Mouse (Mus musculus): ENCODE data around the gene Gm21761.
"Not testable (repeated sequence)": the region's sequence is repeated elsewhere in the genome, so short reads cannot be mapped to it uniquely, and the experiment has no call there.

The Gm21761 gene

GRCm38 (mm10) chr13:119929172-119929571 is at the start of gene Gm21761:
Gene Gm21761, minus strand, starts transcription at chr13:119929272.
- not testable (repeated sequence) for DNase-seq (ENCODE audit: low spot score in 2 of 2)

- not testable (repeated sequence) for DNase-seq (ENCODE audit: low spot score in 2 of 2)
Measured at GRCm38 (mm10) chr13:119969163-119969562, 40.1 kb upstream of the Gm21761 start.

GRCm38 (mm10) chr13:119968193-119968592 is 39.1 kb upstream of the Gm21761 start:
- DNase-seq (ENCODE audit: low spot score in 2 of 2): not testable (repeated sequence)

GRCm38 (mm10) chr13:119965968-119966367 is 36.9 kb upstream of the Gm21761 start:
- not testable (repeated sequence) for DNase-seq (ENCODE audit: low spot score in 2 of 2)

GRCm38 (mm10) chr13:119965302-119965952 is 36.4 kb upstream of the Gm21761 start:
- not testable (repeated sequence) for DNase-seq (ENCODE audit: low spot score in 2 of 2)

- not testable (repeated sequence) for DNase-seq (ENCODE audit: low spot score in 2 of 2)
Measured at GRCm38 (mm10) chr13:119962856-119963255, 33.8 kb upstream of the Gm21761 start.

GRCm38 (mm10) chr13:119955567-119955966 is 26.5 kb upstream of the Gm21761 start:
- not testable (repeated sequence) for DNase-seq (ENCODE audit: low spot score in 2 of 2)

- DNase-seq (ENCODE audit: low spot score in 2 of 2): not testable (repeated sequence)
Measured at GRCm38 (mm10) chr13:119955089-119955488, 26.0 kb upstream of the Gm21761 start.

- DNase-seq (ENCODE audit: low spot score in 2 of 2): not testable (repeated sequence)
Measured at GRCm38 (mm10) chr13:119950706-119951105, 21.6 kb upstream of the Gm21761 start, which contains the start of gene B020031M17Rik. Gene B020031M17Rik, minus strand, starts transcription at chr13:119950806.

- DNase-seq (ENCODE audit: low spot score in 2 of 2): not testable (repeated sequence)
Measured at GRCm38 (mm10) chr13:119924597-119925340, 4.3 kb downstream of the Gm21761 start.

GRCm38 (mm10) chr13:119916966-119917722 is 11.9 kb downstream of the Gm21761 start:
- not testable (repeated sequence) for DNase-seq (ENCODE audit: low spot score in 2 of 2)

GRCm38 (mm10) chr13:119916449-119916848 is 12.6 kb downstream of the Gm21761 start:
- DNase-seq (ENCODE audit: low spot score in 2 of 2): not testable (repeated sequence)

- not testable (repeated sequence) for DNase-seq (ENCODE audit: low spot score in 2 of 2)
Measured at GRCm38 (mm10) chr13:119898549-119898948, 30.5 kb downstream of the Gm21761 start.

GRCm38 (mm10) chr13:119894685-119895084 is 34.4 kb downstream of the Gm21761 start, which contains the start of gene Tcstv1:
Gene Tcstv1, minus strand, starts transcription at chr13:119894785.
- not testable (repeated sequence) for DNase-seq (ENCODE audit: low spot score in 2 of 2)

GRCm38 (mm10) chr13:119886896-119887295 is 42.2 kb downstream of the Gm21761 start:
- not testable (repeated sequence) for DNase-seq (ENCODE audit: low spot score in 2 of 2)

- not testable (repeated sequence) for DNase-seq (ENCODE audit: low spot score in 2 of 2)
Measured at GRCm38 (mm10) chr13:119864395-119864999, 64.6 kb downstream of the Gm21761 start.

- not testable (repeated sequence) for DNase-seq (ENCODE audit: low spot score in 2 of 2)
Measured at GRCm38 (mm10) chr13:119862399-119862798, 66.7 kb downstream of the Gm21761 start.
